Mouse (Mus musculus) liver, adult 2 months (tissue): ENCODE results near the gene Prr3.
"Not testable (repeated sequence)": the region's sequence is repeated elsewhere in the genome, so short reads cannot be mapped to it uniquely, and the experiment has no call there.

ENCODE experiments used
- CTCF ChIP-seq: fragments of 200-500 bp; IDR thresholded peaks from 2 replicates; pipeline ENCODE4 v1.5.1; 2011; ENCODE audit warnings: low read depth, low read length, control low read depth
- POLR2A ChIP-seq: fragments of 200-500 bp; IDR thresholded peaks from 2 replicates; pipeline ENCODE4 v1.6.1; 2011; ENCODE audit warnings: low read length, control low read depth; ENCODE audit not compliant: insufficient read depth; ENCODE audit errors: extremely low read depth

DNA sequence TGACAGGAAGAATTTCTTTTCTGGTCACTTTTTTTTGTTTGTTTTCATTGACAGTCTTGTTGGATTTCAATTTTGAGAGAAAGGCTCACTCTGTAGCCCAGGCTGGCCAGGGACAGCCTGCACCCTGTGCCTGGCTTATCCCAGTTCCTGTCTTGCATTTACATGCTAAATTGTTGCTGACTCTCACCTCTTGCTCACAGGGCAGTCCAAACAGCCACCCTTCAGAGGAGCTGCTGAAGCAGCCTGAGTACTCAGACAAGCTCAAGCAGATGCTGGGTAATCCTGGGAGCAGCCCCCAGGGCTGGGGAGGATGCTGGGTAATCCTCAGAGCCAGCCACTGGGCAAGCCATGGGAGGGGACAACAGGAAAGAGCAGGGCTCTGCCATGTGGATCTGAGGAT is 29.1 kb downstream of the Prr3 start:
- not testable (repeated sequence) for TF ChIP-seq CTCF, POLR2A
